Mouse (Mus musculus): ENCODE measurements at regions not wholly inside any gene's neighbourhood (a gene's known extent, or its start where the extent isn't known, plus 50 kb on each side); places are given as distances from the start of the nearest gene placed in this dataset.

DNA sequence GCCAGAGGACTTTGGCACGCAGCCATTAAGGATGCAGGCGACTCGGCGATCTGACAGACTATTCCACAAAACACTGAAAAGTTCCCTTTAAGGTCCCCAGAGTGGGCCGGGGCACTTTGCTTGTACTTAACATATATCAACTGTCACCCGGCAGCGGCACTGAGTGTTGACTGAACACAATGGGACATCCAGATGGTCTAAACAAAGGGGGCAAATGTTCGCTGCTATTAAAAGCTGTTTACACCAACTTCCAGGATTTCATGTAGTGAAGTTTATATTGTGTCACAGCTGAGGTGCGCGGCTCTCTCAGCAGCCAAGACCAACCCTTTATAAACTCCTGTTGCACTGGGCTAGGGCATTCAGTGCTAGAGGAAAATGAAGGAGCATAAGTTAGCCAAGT is 157.6 kb downstream of the Zfp281 start:
- TF ChIP-seq CTCF (conservative IDR thresholded peaks at IDR 0.05; ENCODE audit: low read length), result no peak
- no peak for TF ChIP-seq NANOG (IDR thresholded peaks at IDR 0.05; ENCODE audit: borderline replicate concordance, low read length)
- no peak for TF ChIP-seq POU5F1 (IDR thresholded peaks at IDR 0.05; ENCODE audit: borderline replicate concordance, low read length)
